Mouse (Mus musculus) gastrocnemius, postnatal 36 days (tissue): ENCODE data around the gene Atg4a-ps. TPM values are rescaled to one million over a fixed set of nuclear protein-coding genes. Genes with fewer than 3 reads are reported as not detected.

ENCODE experiments used
- microRNA-seq, 2 experiments: library from miRNA; unstranded; fragments of <30 nt; microRNA quantifications; one replicate each; pipeline ENCODE4 v1.2.0; 2021
- total RNA-seq, 2 experiments: library from RNA; stranded (reverse); gene quantifications; 2 replicates each; pipeline ENCODE4 v1.2.3; 2021

Atg4a-ps gene
- total RNA-seq, 2 experiments from 2014 or later: 0.37 to 1.4 TPM

Small RNAs within 50 kb of the gene (microRNA-seq; reads per million reads assigned to microRNA genes)
- 0 reads per million in 2 experiments for gene Gm25325

Other genes starting within 250 kb of the Atg4a-ps start
- gene Syt6, start 70.8 kb downstream of the Atg4a-ps start, total RNA-seq: not detected
- gene Olfml3, start 91.9 kb upstream of the Atg4a-ps start, total RNA-seq: 1 to 10 TPM; 4.4 to 5.8 TPM
- not detected for gene Gm10964, start 93.3 kb upstream of the Atg4a-ps start, total RNA-seq
- 10 to 100 TPM; 53.8 to 61.3 TPM for gene Hipk1, start 145.5 kb upstream of the Atg4a-ps start, total RNA-seq
- gene Dclre1b, start 163.4 kb upstream of the Atg4a-ps start, total RNA-seq: 1 to 10 TPM; 2.5 to 5.1 TPM
- gene Ap4b1, start 163.5 kb upstream of the Atg4a-ps start, total RNA-seq: 10 to 100 TPM in 1 of 2 experiments, 1 to 10 TPM in 1; 7.4 to 10.8 TPM
- gene Gm43064, start 163.5 kb upstream of the Atg4a-ps start, total RNA-seq: under 1 TPM in 1 of 2 experiments, not detected in 1; 0.49 TPM
- gene Bcl2l15, start 186.5 kb upstream of the Atg4a-ps start, total RNA-seq: under 1 TPM in 1 of 2 experiments, not detected in 1; 0.44 TPM
- under 1 TPM; 0.52 to 0.59 TPM for gene Ptpn22, start 213.7 kb upstream of the Atg4a-ps start, total RNA-seq